Mouse (Mus musculus): ENCODE measurements around the gene Pgs1. TPM values are rescaled to one million over a fixed set of nuclear protein-coding genes. Genes with fewer than 3 reads are reported as not detected.

The Pgs1 gene
- total and polyA plus RNA-seq, 2 experiments from 2014 or later = 20.3 to 33.0 TPM

DNA sequence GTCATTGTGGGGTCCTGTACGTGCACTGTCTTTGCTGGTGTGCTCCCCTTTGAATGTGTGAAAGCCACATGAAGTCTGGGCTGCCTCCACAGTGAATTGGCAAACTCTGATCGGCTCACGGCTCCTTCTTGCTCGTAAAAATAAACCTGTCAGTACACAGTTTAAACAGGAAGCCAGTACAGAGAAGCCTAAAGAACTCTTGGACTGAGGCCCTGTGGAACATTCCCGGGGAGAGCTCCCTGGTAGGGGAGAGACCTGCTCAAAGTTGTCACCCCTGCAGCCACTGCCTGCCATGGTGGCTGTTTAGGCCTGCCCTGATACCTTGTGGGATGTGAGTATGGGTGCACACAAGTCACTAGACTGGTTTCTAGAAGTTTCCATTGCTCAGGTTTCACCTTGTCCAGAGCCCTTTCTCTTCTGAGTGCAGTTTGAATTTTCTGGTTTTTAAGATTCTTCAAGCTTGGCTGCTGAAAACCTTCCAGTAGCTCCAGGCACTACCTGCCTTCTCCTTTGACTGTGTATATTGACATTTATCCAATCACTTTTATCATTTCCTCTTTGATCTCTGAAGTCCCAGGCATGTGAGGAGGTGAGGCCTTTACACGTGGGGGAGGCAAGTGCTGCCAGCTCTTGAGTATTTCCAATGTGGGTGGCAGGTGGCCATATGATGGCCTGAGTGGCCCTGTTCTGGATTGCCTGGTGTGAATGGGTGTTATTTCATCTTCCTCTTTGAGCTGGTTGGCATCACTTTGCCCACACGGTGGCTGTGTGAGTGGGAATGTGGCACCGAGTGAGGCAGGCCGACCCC, 8.4 kb downstream of the Pgs1 start:
- TF ChIP-seq EP300 (IDR thresholded peaks at IDR 0.05; ENCODE audit: low read depth) = no peak
- no peak for TF ChIP-seq CTCF (IDR thresholded peaks at IDR 0.05; ENCODE audit: low read depth)
- Histone ChIP-seq H3K9ac (replicated peaks; ENCODE audit: low read depth, low read length) (peak overlapping the region; percentile 52; the same call in 1 of the 2 replicates), H3K36me3 (replicated peaks; ENCODE audit: control insufficient read depth, insufficient read depth, low read length) (no peaks in the 10 kb centered on the region), H3K4me2 (ENCODE audit: low read depth, low read length) (0 out of 2 replicates have a peak overlapping the region, but pooled peaks have one; percentile 38), H3K4me1 (ENCODE audit: control insufficient read depth, insufficient read depth) (peaks cover 48% of the 10 kb centered on the region), H3K4me3 (ENCODE audit: low read depth, low read length) (no peak overlapping the region), H3K27ac (ENCODE audit: low read depth) (peak overlapping the region; percentile 74), H3K27me3 (ENCODE audit: control insufficient read depth, insufficient read depth, low read length) (no peaks in the 10 kb centered on the region), H3K9me3 (replicated peaks; ENCODE audit: control insufficient read depth, low read length) (no peaks in the 10 kb centered on the region)
- peak; percentile 77 for DNase-seq (ENCODE audit: low spot score)
- ATAC-seq (ENCODE audit: insufficient read depth, low read depth) = peak; percentile 61; the same call in 1 of the 2 replicates
- 37% methylated on average over 9 of the region's 9 CpGs for WGBS

DNA sequence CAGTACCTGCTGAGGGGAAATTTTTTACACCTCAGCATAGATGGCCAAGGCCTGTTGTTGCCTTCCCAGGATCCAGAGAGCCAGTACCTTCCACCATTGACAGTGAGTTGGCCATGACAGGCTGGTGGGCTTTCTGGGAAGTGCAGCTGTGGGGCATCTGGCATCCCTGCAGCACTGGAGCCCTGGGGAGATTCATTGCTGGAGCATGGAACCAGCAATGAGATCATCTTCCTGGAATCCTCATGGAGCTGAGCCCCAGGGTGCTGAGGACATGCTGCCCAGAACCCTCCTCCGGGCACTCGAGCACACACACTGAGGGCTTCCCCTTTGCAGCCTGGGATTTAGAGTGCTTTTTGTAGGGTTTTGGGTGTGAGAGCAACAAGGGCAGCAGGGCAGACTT, 9.2 kb downstream of the Pgs1 start:
- Histone ChIP-seq H3K4me1 (ENCODE audit: control insufficient read depth, insufficient read depth) (peaks cover 48% of the 10 kb centered on the region), H3K9ac (replicated peaks; ENCODE audit: low read depth, low read length) (no peak overlapping the region), H3K27ac (ENCODE audit: low read depth) (peak overlapping the region; percentile 74; the same call in 1 of the 2 replicates), H3K27me3 (ENCODE audit: control insufficient read depth, insufficient read depth, low read length) (no peaks in the 10 kb centered on the region), H3K9me3 (replicated peaks; ENCODE audit: control insufficient read depth, low read length) (no peaks in the 10 kb centered on the region), H3K4me2 (ENCODE audit: low read depth, low read length) (no peak overlapping the region), H3K4me3 (ENCODE audit: low read depth, low read length) (no peak overlapping the region), H3K36me3 (replicated peaks; ENCODE audit: control insufficient read depth, insufficient read depth, low read length) (no peaks in the 10 kb centered on the region)
- WGBS = 10% methylated on average over 2 of the region's 2 CpGs
- no peak for TF ChIP-seq EP300 (IDR thresholded peaks at IDR 0.05; ENCODE audit: low read depth)
- ATAC-seq (ENCODE audit: insufficient read depth, low read depth) (0 out of 2 replicates have a peak, but pooled peaks have one; percentile 15), DNase-seq (ENCODE audit: low spot score) (no peak)

DNA sequence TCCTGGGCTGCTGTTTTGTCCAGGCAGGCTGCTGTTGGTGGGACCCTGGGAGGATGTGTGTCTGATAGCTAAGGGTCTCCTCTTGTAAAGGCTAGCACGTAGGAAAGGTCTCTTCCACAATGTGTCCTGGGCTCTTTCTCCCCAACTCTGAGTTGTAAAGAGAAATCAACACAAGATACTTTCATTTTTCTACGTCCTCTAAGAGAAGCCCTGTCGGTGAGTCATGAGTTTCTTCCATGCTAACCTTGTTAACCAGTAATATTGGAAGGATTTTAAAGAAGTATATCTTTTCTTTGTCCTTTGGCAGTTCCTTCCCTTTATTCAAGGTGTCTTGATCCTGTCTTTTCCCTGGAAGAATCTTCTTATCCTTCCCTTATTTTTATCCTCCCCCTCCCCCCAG, 9.6 kb downstream of the Pgs1 start:
- H3K9me3 ChIP-seq (replicated peaks; ENCODE audit: control insufficient read depth, low read length) = no peaks in the 10 kb centered on the region
- whole genome bisulfite sequencing = 65% methylated on average over 3 of the region's 3 CpGs
- H3K4me1 ChIP-seq (ENCODE audit: control insufficient read depth, insufficient read depth) = peaks cover 48% of the 10 kb centered on the region
- no peak for TF ChIP-seq CTCF (IDR thresholded peaks at IDR 0.05; ENCODE audit: low read depth)
- TF ChIP-seq EP300 (IDR thresholded peaks at IDR 0.05; ENCODE audit: low read depth) = no peak
- ATAC-seq (ENCODE audit: insufficient read depth, low read depth) (no peak), DNase-seq (ENCODE audit: low spot score) (no peak)
- no peak overlapping the region for H3K9ac ChIP-seq (replicated peaks; ENCODE audit: low read depth, low read length)
- H3K4me2 ChIP-seq (ENCODE audit: low read depth, low read length) = no peak overlapping the region
- no peak overlapping the region for H3K4me3 ChIP-seq (ENCODE audit: low read depth, low read length)
- no peaks in the 10 kb centered on the region for H3K36me3 ChIP-seq (replicated peaks; ENCODE audit: control insufficient read depth, insufficient read depth, low read length)
- 0 out of 2 replicates have a peak overlapping the region, but pooled peaks have one; percentile 74 for H3K27ac ChIP-seq (ENCODE audit: low read depth)
- H3K27me3 ChIP-seq (ENCODE audit: control insufficient read depth, insufficient read depth, low read length) = no peaks in the 10 kb centered on the region

DNA sequence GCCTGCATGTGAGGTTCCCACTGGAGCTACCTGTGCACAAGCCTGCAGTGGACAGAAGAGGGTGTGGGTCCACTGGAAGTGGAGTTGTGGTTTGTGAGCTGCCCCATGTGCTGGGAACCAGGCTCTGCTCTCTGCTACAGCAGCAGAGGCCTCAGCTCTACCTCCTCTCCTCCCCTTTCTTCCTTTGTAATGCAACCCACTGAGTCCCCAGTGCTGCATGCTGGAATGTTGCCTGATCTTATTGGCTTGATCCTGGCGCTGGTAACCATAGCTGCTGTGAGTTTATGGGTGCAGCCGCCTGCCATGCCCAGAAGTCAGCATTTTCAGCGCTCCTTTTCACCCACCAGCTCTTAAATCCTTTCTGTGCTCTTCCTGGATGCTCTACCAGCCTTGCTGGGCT, 10.0 kb downstream of the Pgs1 start:
- Histone ChIP-seq H3K9me3 (replicated peaks; ENCODE audit: control insufficient read depth, low read length) (no peaks in the 10 kb centered on the region), H3K27ac (ENCODE audit: low read depth) (no peak overlapping the region), H3K36me3 (replicated peaks; ENCODE audit: control insufficient read depth, insufficient read depth, low read length) (peaks cover 3% of the 10 kb centered on the region), H3K9ac (replicated peaks; ENCODE audit: low read depth, low read length) (no peak overlapping the region), H3K27me3 (ENCODE audit: control insufficient read depth, insufficient read depth, low read length) (no peaks in the 10 kb centered on the region), H3K4me2 (ENCODE audit: low read depth, low read length) (no peak overlapping the region), H3K4me1 (ENCODE audit: control insufficient read depth, insufficient read depth) (peaks cover 49% of the 10 kb centered on the region), H3K4me3 (ENCODE audit: low read depth, low read length) (no peak overlapping the region)
- ATAC-seq (ENCODE audit: insufficient read depth, low read depth) = no peak
- 69% methylated on average over 3 of the region's 3 CpGs for WGBS
- TF ChIP-seq EP300 (IDR thresholded peaks at IDR 0.05; ENCODE audit: low read depth) = no peak
- DNase-seq (ENCODE audit: low spot score) = no peak

DNA sequence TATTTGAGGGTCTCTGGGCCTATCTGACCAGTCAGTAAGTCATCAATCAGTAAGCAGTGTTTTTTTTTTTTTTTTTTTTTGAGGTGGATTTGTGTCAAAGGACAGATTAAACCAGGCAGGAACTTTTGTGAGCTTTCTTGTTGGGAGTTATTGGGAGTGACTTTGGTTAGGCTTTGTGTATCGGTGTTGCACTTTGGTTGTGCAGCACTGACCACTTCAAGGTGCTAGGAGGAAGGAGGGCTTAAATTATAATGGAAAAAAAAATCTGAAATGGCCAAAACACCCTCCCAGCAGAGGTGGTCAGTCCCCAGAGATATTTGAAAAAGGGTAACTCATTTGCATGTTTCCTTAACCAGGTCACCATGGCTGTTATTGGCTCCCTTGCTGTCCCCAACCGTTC, 11.0 kb downstream of the Pgs1 start:
- Histone ChIP-seq H3K27me3 (ENCODE audit: control insufficient read depth, insufficient read depth, low read length) (no peaks in the 10 kb centered on the region), H3K9me3 (replicated peaks; ENCODE audit: control insufficient read depth, low read length) (no peaks in the 10 kb centered on the region), H3K4me2 (ENCODE audit: low read depth, low read length) (no peak overlapping the region), H3K27ac (ENCODE audit: low read depth) (no peak overlapping the region), H3K4me3 (ENCODE audit: low read depth, low read length) (no peak overlapping the region), H3K9ac (replicated peaks; ENCODE audit: low read depth, low read length) (no peak overlapping the region), H3K36me3 (replicated peaks; ENCODE audit: control insufficient read depth, insufficient read depth, low read length) (peaks cover 14% of the 10 kb centered on the region), H3K4me1 (ENCODE audit: control insufficient read depth, insufficient read depth) (peaks cover 45% of the 10 kb centered on the region)
- no peak for DNase-seq (ENCODE audit: low spot score)
- 95% methylated on average over 2 of the region's 2 CpGs for WGBS
- no peak for ATAC-seq (ENCODE audit: insufficient read depth, low read depth)
- no peak for TF ChIP-seq EP300 (IDR thresholded peaks at IDR 0.05; ENCODE audit: low read depth)
- TF ChIP-seq CTCF (IDR thresholded peaks at IDR 0.05; ENCODE audit: low read depth) = no peak
